Mouse (Mus musculus) gastrocnemius, postnatal 4 days (tissue): ENCODE measurements around the gene Gm49387. TPM values are rescaled to one million over a fixed set of nuclear protein-coding genes. Genes with fewer than 3 reads are reported as not detected.

Experiments
- DNase-seq, 2 experiments: peaks; one replicate each; pipeline ENCODE4 v3.0.0; 2021 to 2022; ENCODE audit warnings: low spot score in 2 of 2, mixed read lengths in 2 of 2
- long read RNA-seq, 2 experiments: library from polyadenylated mRNA; stranded (forward); transcript quantifications; one replicate each; pipeline ENCODE4 v2.0.0; 2021
- total RNA-seq, 2 experiments: library from RNA; stranded (reverse); gene quantifications; 2 replicates each; pipeline ENCODE4 v1.2.3; 2021

The Gm49387 gene
- total RNA-seq: not detected
- long read RNA-seq, experiment 1: 0 reads
- long read RNA-seq, experiment 2, partial matches to known transcripts: 0 of 1 reads
- long read RNA-seq, experiment 2, other reads (novel, unspliced or antisense): 1 of 1 reads

- no peak for DNase-seq
These were observed at the start of gene Gm49387 for GRCm38 (mm10) chr14:31640346-31640889. Gene Gm49387 (minus strand): TSS chr14:31640878.

- DNase-seq: no peak
These were observed 45.6 kb upstream of the Gm49387 start for GRCm38 (mm10) chr14:31686231-31686630.

- no peak for DNase-seq
These were observed 45.0 kb upstream of the Gm49387 start for GRCm38 (mm10) chr14:31685680-31686079.

- DNase-seq: no peak
These were observed 43.8 kb upstream of the Gm49387 start for GRCm38 (mm10) chr14:31684343-31685040.

GRCm38 (mm10) chr14:31683610-31684009 is 42.9 kb upstream of the Gm49387 start:
- DNase-seq: no peak

GRCm38 (mm10) chr14:31681931-31682555 is 41.4 kb upstream of the Gm49387 start:
- DNase-seq: no peak

- no peak for DNase-seq
These were observed 40.6 kb upstream of the Gm49387 start for GRCm38 (mm10) chr14:31681291-31681690.

GRCm38 (mm10) chr14:31680656-31681055 is 40.0 kb upstream of the Gm49387 start:
- DNase-seq: no peak

GRCm38 (mm10) chr14:31671635-31672320 is 31.1 kb upstream of the Gm49387 start:
- DNase-seq: no peak

GRCm38 (mm10) chr14:31669642-31670490 is 29.2 kb upstream of the Gm49387 start:
- DNase-seq: no peak

GRCm38 (mm10) chr14:31669161-31669611 is 28.5 kb upstream of the Gm49387 start:
- DNase-seq: peak in 1 of 2 experiments; percentile 72

- no peak for DNase-seq
These were observed 27.6 kb upstream of the Gm49387 start for GRCm38 (mm10) chr14:31668326-31668725.

- no peak for DNase-seq
These were observed 27.1 kb upstream of the Gm49387 start for GRCm38 (mm10) chr14:31667741-31668140.

GRCm38 (mm10) chr14:31666931-31667705 is 26.4 kb upstream of the Gm49387 start:
- no peak for DNase-seq

GRCm38 (mm10) chr14:31665566-31665940 is 24.9 kb upstream of the Gm49387 start:
- no peak for DNase-seq

GRCm38 (mm10) chr14:31664903-31665565 is 24.4 kb upstream of the Gm49387 start:
- DNase-seq: no peak

- DNase-seq: no peak
These were observed 23.6 kb upstream of the Gm49387 start for GRCm38 (mm10) chr14:31664100-31664902.

- no peak for DNase-seq
These were observed 22.9 kb upstream of the Gm49387 start for GRCm38 (mm10) chr14:31663376-31664099.
